Mouse (Mus musculus) brain, embryonic 14.5 days (tissue): ENCODE data around the gene Htt.

ENCODE experiments used
- CTCF ChIP-seq: fragments of 200-500 bp; IDR thresholded peaks from 2 replicates; pipeline ENCODE4 v1.5.1; 2012; ENCODE audit warnings: inconsistent platforms, mild to moderate bottlenecking, moderate library complexity, borderline replicate concordance; ENCODE audit not compliant: insufficient read depth, insufficient read length; ENCODE audit errors: extremely low read depth
- POLR2A ChIP-seq: fragments of 200-500 bp; IDR thresholded peaks from 2 replicates; pipeline ENCODE4 v1.6.1; 2012; ENCODE audit warnings: mild to moderate bottlenecking, inconsistent platforms, borderline replicate concordance; ENCODE audit not compliant: poor library complexity, insufficient read depth, insufficient read length, severe bottlenecking; ENCODE audit errors: extremely low read depth

DNA sequence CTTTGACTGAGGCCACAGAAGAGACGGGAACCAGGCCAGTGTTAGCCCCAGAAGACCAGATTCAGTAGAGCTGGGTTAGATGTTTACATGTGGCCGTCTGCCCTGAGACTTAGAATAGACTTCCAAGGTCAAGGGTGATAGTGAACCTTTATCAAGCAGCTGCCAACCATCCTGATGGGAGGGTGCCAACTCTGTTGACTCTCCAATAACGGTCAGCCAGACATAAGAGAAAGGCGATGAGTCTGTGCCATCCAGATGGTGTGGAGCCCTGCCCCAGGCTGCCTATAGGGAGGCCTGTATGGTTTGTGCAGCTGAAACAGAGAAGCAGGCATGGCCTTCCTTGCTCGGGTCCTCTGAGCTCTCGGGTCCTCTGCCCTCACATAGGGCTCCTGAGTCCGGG lies 163.0 kb downstream of the Htt start:
- TF ChIP-seq CTCF (no peak), POLR2A (no peak)
